Mouse (Mus musculus): ENCODE measurements at regions not wholly inside any gene's neighbourhood (a gene's known extent, or its start where the extent isn't known, plus 50 kb on each side); places are given as distances from the start of the nearest gene placed in this dataset.
A peak's percentile ranks its signal among the peaks of the same experiment; 100 is the strongest.

DNA sequence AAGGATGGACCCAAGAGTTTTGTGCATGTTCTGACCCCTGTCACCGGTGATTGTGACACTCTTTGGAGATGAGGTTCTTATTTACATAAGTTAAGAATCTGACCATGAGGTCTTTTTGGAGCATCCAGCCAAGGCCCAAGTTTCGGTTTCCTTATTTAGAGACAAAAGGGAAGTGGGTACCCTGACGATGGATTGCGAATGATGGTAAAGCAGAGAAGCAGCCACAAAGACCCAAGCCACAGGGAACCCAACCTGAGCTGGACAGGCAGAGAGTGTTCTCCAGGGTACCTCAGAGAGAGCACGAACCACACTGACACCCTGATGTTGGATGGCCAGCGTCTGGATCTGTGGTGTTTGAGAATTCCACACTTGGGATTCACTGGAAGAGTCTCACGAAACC lies 100.8 kb upstream of the L3mbtl4 start:
- Histone ChIP-seq H3K36me3 (ENCODE audit: control insufficient read depth, insufficient read depth, low read length) (no peaks in the 10 kb centered on the region), H3K9me3 (ENCODE audit: control insufficient read depth, low read length) (no peaks in the 10 kb centered on the region)
- 84% methylated on average over 7 of the region's 7 CpGs for WGBS

DNA sequence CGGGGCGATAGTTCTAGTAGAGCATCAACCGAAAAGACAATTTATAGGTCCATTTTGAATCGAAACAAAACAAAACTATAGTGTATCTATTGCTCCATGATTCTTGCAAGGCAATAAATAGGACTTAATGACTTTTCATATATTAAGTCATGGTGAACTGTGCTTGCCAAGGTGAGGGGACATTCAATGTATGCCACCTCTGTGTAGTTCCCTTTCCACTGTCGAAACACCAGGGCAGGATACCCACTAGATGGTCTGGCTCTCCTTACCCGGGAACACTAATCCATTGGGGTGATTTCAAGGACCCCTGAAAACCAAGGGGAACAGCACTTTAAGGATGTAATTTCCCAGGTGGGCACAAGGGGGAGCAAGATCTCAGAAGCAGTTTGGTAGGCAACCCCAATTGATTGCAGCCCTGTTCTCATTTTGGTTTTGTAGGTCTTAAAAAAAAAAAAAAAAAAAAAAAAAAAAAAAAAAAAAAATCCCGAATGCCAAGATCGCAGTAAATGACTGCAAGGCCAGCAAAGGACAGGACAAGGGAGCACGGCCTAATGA lies 96.9 kb upstream of the L3mbtl4 start:
- no peaks in the 10 kb centered on the region for H3K4me1 ChIP-seq (replicated peaks; ENCODE audit: control insufficient read depth, insufficient read depth, low read length)
- H3K36me3 ChIP-seq (ENCODE audit: control insufficient read depth, insufficient read depth, low read length): no peaks in the 10 kb centered on the region
- H3K9ac ChIP-seq (ENCODE audit: low read length): no peak overlapping the region
- no peak overlapping the region for H3K27ac ChIP-seq (ENCODE audit: low read length)
- no peaks in the 10 kb centered on the region for H3K9me3 ChIP-seq (ENCODE audit: control insufficient read depth, low read length)
- H3K4me3 ChIP-seq (ENCODE audit: low read length): no peak overlapping the region
- no peaks in the 10 kb centered on the region for H3K27me3 ChIP-seq (ENCODE audit: control insufficient read depth, insufficient read depth, low read depth, low read length)
- ATAC-seq (ENCODE audit: low read depth): no peak
- 63% methylated on average over 9 of the region's 9 CpGs for WGBS
- no peak overlapping the region for H3K4me2 ChIP-seq (ENCODE audit: low read depth, low read length)

More for the DNA sequence above, 100.8 kb upstream of the L3mbtl4 start:
- Histone ChIP-seq H3K9ac (ENCODE audit: low read length) (no peak overlapping the region), H3K27me3 (ENCODE audit: control insufficient read depth, insufficient read depth, low read depth, low read length) (no peaks in the 10 kb centered on the region), H3K4me2 (ENCODE audit: low read depth, low read length) (no peak overlapping the region), H3K27ac (ENCODE audit: low read length) (no peak overlapping the region), H3K4me1 (replicated peaks; ENCODE audit: control insufficient read depth, insufficient read depth, low read length) (0 out of 2 replicates have a peak, but pooled peaks cover 3% of the 10 kb centered on the region), H3K4me3 (ENCODE audit: low read length) (no peak overlapping the region)
- no peak for ATAC-seq (ENCODE audit: low read depth)

DNA sequence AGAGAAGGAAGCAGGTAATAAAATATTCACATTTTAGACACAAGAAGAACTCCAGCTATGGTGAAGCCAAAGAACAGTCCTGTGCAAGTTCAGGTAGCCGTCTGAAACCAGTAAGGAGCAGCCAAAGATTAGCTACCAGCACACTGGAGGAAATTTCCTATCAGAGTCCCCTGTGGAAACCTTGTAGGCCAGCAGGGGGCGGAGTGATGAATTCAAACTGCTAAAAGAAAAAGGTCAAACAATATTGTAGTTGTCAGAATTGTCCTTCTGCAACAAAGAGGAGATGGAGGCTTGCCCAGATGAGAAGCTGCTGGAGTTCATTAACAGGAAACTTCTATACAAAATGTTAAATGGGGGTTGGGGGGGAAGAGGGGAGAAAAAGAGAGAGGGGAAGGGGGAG lies 95.8 kb upstream of the L3mbtl4 start:
- 17% methylated on average over 2 of the region's 2 CpGs for WGBS
- no peak overlapping the region for H3K4me3 ChIP-seq (ENCODE audit: low read length)
- ATAC-seq (ENCODE audit: low read depth): no peak
- H3K9ac ChIP-seq (ENCODE audit: low read length): no peak overlapping the region
- H3K4me1 ChIP-seq (replicated peaks; ENCODE audit: control insufficient read depth, insufficient read depth, low read length): no peaks in the 10 kb centered on the region
- H3K27me3 ChIP-seq (ENCODE audit: control insufficient read depth, insufficient read depth, low read depth, low read length): no peaks in the 10 kb centered on the region
- no peaks in the 10 kb centered on the region for H3K36me3 ChIP-seq (ENCODE audit: control insufficient read depth, insufficient read depth, low read length)
- H3K9me3 ChIP-seq (ENCODE audit: control insufficient read depth, low read length): no peaks in the 10 kb centered on the region
- no peak overlapping the region for H3K4me2 ChIP-seq (ENCODE audit: low read depth, low read length)
- H3K27ac ChIP-seq (ENCODE audit: low read length): no peak overlapping the region

GRCm38 (mm10) chr17:68185385-68185784 lies 88.2 kb upstream of the L3mbtl4 start:
- Histone ChIP-seq H3K4me2 (ENCODE audit: low read depth, low read length) (no peak overlapping the region), H3K36me3 (ENCODE audit: control insufficient read depth, insufficient read depth, low read length) (no peaks in the 10 kb centered on the region), H3K27ac (ENCODE audit: low read length) (no peak overlapping the region), H3K4me3 (ENCODE audit: low read length) (no peak overlapping the region), H3K27me3 (ENCODE audit: control insufficient read depth, insufficient read depth, low read depth, low read length) (no peaks in the 10 kb centered on the region), H3K4me1 (replicated peaks; ENCODE audit: control insufficient read depth, insufficient read depth, low read length) (peaks cover 2% of the 10 kb centered on the region; the same call in 1 of the 2 replicates), H3K9me3 (ENCODE audit: control insufficient read depth, low read length) (no peaks in the 10 kb centered on the region), H3K9ac (ENCODE audit: low read length) (no peak overlapping the region)
- no peak for ATAC-seq (ENCODE audit: low read depth)
- WGBS: 23% methylated on average over 2 of the region's 2 CpGs

- no peaks in the 10 kb centered on the region for H3K36me3 ChIP-seq (ENCODE audit: control insufficient read depth, insufficient read depth, low read length)
- no peaks in the 10 kb centered on the region for H3K27me3 ChIP-seq (ENCODE audit: control insufficient read depth, insufficient read depth, low read depth, low read length)
- H3K4me1 ChIP-seq (replicated peaks; ENCODE audit: control insufficient read depth, insufficient read depth, low read length): peaks cover 2% of the 10 kb centered on the region; the same call in 1 of the 2 replicates
- no peak overlapping the region for H3K4me3 ChIP-seq (ENCODE audit: low read length)
- WGBS: 82% methylated on average over 4 of the region's 4 CpGs
- H3K27ac ChIP-seq (ENCODE audit: low read length): no peak overlapping the region
- no peak for ATAC-seq (ENCODE audit: low read depth)
- no peak overlapping the region for H3K4me2 ChIP-seq (ENCODE audit: low read depth, low read length)
- no peaks in the 10 kb centered on the region; the same call in 1 of the 2 replicates for H3K9me3 ChIP-seq (ENCODE audit: control insufficient read depth, low read length)
- H3K9ac ChIP-seq (ENCODE audit: low read length): no peak overlapping the region
These were observed 83.7 kb upstream of the L3mbtl4 start for GRCm38 (mm10) chr17:68189888-68190287.

GRCm38 (mm10) chr17:68205545-68205944 lies 68.1 kb upstream of the L3mbtl4 start:
- no peak overlapping the region for H3K4me3 ChIP-seq (ENCODE audit: low read length)
- no peaks in the 10 kb centered on the region for H3K27me3 ChIP-seq (ENCODE audit: control insufficient read depth, insufficient read depth, low read depth, low read length)
- no peaks in the 10 kb centered on the region for H3K9me3 ChIP-seq (ENCODE audit: control insufficient read depth, low read length)
- H3K27ac ChIP-seq (ENCODE audit: low read length): no peak overlapping the region
- WGBS: 75% methylated on average over 4 of the region's 4 CpGs
- no peaks in the 10 kb centered on the region for H3K36me3 ChIP-seq (ENCODE audit: control insufficient read depth, insufficient read depth, low read length)
- no peaks in the 10 kb centered on the region; the same call in 1 of the 2 replicates for H3K4me1 ChIP-seq (replicated peaks; ENCODE audit: control insufficient read depth, insufficient read depth, low read length)
- ATAC-seq (ENCODE audit: low read depth): no peak
- no peak overlapping the region for H3K4me2 ChIP-seq (ENCODE audit: low read depth, low read length)
- no peak overlapping the region for H3K9ac ChIP-seq (ENCODE audit: low read length)

DNA sequence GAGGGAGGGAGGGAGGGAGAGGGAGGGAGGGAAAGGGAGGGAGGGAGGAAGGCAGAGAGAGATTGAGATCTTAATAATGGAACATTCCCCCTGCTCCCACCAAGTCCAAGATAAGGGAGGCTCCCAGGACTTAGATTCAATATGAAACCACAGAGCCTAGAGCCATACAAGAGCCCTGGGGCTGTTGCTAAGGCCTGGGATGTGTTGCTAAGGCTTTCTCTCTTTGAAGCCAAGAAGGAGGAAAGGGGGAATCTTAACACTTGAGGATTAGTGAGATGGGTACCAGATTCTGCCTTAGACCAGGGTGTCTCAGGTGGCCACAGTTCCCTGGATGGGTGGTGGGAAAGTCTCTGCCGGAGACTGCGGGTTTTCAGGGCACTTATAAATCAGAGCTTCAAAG lies 64.8 kb upstream of the L3mbtl4 start:
- Histone ChIP-seq H3K4me2 (ENCODE audit: low read depth, low read length) (no peak overlapping the region), H3K27ac (ENCODE audit: low read length) (no peak overlapping the region), H3K9me3 (ENCODE audit: control insufficient read depth, low read length) (no peaks in the 10 kb centered on the region), H3K36me3 (ENCODE audit: control insufficient read depth, insufficient read depth, low read length) (no peaks in the 10 kb centered on the region), H3K9ac (ENCODE audit: low read length) (no peak overlapping the region), H3K27me3 (ENCODE audit: control insufficient read depth, insufficient read depth, low read depth, low read length) (no peaks in the 10 kb centered on the region), H3K4me1 (replicated peaks; ENCODE audit: control insufficient read depth, insufficient read depth, low read length) (peaks cover 2% of the 10 kb centered on the region; the same call in 1 of the 2 replicates), H3K4me3 (ENCODE audit: low read length) (no peak overlapping the region)
- 32% methylated on average over 2 of the region's 2 CpGs for WGBS
- no peak for ATAC-seq (ENCODE audit: low read depth)

- no peak overlapping the region for H3K9ac ChIP-seq (ENCODE audit: low read length)
- no peak overlapping the region for H3K4me3 ChIP-seq (ENCODE audit: low read length)
- H3K4me2 ChIP-seq (ENCODE audit: low read depth, low read length): peak overlapping the region; percentile 37
- H3K27ac ChIP-seq (ENCODE audit: low read length): no peak overlapping the region
- H3K9me3 ChIP-seq (ENCODE audit: control insufficient read depth, low read length): no peaks in the 10 kb centered on the region
- no peaks in the 10 kb centered on the region for H3K27me3 ChIP-seq (ENCODE audit: control insufficient read depth, insufficient read depth, low read depth, low read length)
- H3K36me3 ChIP-seq (ENCODE audit: control insufficient read depth, insufficient read depth, low read length): no peaks in the 10 kb centered on the region
- H3K4me1 ChIP-seq (replicated peaks; ENCODE audit: control insufficient read depth, insufficient read depth, low read length): peaks cover 2% of the 10 kb centered on the region; the same call in 1 of the 2 replicates
- WGBS: 12% methylated on average over 14 of the region's 14 CpGs
- peak; percentile 78 for ATAC-seq (ENCODE audit: low read depth)
These were observed 63.0 kb upstream of the L3mbtl4 start for GRCm38 (mm10) chr17:68210313-68211254.

DNA sequence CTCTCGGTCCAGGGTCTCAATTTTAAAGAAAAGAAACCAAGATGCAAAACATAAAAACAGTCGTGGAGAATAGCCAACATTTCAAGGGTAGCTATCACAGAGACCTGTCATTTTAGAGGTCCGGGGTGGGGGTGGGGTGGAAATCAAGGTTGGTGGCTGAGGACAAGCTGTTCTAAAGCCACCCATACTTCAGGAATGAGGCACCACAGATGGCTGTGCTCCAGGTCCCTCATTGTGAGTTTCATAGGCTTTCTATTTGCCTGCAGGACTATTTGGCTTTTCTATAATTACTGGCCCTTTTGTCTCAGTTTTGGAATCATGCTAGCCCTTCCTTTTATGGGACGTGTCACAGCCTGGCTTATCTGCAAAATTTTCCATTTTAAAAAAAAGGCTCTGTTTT lies 55.4 kb upstream of the L3mbtl4 start:
- H3K4me1 ChIP-seq (replicated peaks; ENCODE audit: control insufficient read depth, insufficient read depth, low read length): no peaks in the 10 kb centered on the region
- H3K9me3 ChIP-seq (ENCODE audit: control insufficient read depth, low read length): no peaks in the 10 kb centered on the region
- H3K4me3 ChIP-seq (ENCODE audit: low read length): no peak overlapping the region
- no peak overlapping the region for H3K4me2 ChIP-seq (ENCODE audit: low read depth, low read length)
- WGBS: 71% methylated on average over 4 of the region's 4 CpGs
- H3K27me3 ChIP-seq (ENCODE audit: control insufficient read depth, insufficient read depth, low read depth, low read length): no peaks in the 10 kb centered on the region
- no peak overlapping the region for H3K9ac ChIP-seq (ENCODE audit: low read length)
- no peak overlapping the region for H3K27ac ChIP-seq (ENCODE audit: low read length)
- no peak for ATAC-seq (ENCODE audit: low read depth)
- no peaks in the 10 kb centered on the region for H3K36me3 ChIP-seq (ENCODE audit: control insufficient read depth, insufficient read depth, low read length)

Measured in lung, embryonic 16.5 days (tissue).